Mouse (Mus musculus): ENCODE measurements around the gene Slc24a1.

The Slc24a1 gene

DNA sequence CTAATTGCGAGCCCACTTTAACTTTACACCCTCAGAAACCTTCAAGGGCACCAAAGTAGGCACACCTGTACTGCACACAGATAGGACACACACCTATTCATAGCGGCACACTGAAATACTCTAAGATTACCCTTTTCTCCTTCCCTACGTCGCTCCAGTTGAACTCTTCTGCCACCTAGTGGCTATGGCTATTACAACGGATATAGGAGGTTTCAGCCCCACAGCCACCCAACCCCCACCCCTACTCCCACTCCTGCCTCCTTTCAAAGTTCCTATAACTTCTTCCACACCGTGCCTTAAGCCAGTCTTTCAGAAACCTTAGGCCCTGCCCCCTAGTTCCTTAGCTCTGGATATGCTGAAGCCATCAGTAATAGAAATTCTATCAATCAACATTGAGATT, 14.9 kb downstream of the Slc24a1 start:
- peak; percentile 79 for DNase-seq

DNA sequence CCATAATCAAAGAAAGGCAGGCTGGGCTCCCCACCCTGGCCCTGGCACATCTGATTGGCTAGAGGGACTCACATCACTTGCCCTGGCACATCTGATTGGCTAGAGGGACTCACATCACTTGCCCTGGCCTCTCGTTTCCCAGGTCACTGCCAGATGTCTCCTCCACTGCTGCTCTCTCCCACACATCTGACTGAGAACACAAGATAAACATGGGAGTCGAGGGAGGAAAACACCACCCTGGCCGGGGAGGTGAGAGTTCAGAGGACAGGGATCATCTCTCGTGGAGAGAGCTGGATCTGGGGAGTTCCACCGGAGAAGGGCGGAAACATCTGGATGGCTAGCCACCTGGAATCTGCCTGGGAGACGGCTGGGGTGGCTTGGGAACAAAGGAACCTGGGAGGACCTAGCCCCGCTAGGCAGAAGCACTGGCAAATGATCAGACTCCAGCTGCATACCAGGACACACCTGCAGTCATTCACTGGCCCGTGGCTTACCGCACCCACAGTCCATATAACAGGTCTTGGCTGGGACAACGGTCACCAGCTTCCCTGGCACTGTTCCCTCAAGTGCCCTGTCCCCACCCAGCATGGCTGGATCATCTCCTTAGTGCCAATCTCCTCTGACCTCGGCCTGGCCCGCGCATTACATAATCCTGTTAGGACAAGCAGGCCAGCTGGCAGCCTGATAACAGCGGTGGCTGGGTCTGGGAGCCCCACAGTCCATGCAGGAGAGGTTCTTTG, 17.2 kb downstream of the Slc24a1 start:
- DNase-seq = peak; percentile 71

DNA sequence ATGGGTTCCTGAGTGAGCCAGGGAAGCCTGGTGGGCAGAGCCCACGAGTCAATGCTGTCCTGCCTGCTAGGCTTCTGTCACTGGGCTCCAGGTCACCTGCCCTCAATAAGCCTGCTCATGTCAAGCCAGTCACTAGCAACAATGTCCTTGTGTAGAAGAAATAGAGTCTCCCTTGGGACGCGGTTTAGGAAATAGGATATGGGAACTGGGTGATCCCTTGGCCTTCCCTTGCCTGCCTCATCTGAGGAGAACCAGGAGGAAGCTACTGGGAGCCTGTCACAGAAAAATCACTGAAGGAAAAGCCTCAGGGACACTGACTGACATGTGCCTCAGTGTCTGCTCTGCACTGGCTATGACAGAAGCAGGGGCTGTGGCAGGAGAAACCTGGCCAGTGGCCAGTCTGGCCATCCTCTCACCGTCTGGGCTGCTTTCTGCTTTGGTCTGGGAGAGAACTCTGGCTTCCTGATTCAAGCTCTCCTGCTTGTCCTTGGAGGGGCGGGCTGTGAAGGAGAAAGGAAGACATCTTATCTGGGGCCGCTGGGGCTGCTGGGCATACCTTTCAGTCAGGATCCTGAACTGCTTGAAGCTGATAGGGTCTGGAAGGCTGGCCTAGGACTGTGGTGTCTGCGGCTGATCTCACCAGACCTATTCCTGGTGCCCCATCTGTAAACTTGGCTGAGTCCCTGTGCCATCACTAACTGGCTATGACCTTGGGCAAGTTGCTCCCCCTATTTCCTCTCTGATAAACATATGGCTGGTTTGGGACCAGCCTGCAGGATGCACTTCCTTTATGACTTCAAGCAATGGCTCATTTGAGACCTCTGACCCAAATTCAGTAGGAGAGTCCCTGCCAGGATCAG, 19.4 kb downstream of the Slc24a1 start:
- DNase-seq = no peak

DNA sequence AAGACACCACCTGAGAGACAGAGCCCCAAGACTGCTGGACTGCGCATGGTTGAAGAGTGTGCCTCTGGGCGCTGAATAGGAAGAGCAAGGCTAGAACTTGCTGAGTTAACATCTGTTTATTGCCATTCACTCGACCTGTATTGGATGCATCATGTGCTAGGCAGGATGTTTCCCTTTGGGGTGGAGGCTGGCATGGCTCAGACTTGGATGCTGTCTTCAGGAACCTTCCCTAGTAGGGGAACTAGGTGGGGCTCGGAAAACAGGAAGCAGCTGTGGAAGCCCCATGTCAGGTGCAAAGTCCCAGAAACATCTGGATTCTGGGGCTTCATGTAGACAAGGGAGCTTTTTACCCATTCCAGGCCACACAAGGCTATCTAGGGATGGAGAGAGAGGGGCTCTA, 21.2 kb downstream of the Slc24a1 start:
- DNase-seq = no peak

DNA sequence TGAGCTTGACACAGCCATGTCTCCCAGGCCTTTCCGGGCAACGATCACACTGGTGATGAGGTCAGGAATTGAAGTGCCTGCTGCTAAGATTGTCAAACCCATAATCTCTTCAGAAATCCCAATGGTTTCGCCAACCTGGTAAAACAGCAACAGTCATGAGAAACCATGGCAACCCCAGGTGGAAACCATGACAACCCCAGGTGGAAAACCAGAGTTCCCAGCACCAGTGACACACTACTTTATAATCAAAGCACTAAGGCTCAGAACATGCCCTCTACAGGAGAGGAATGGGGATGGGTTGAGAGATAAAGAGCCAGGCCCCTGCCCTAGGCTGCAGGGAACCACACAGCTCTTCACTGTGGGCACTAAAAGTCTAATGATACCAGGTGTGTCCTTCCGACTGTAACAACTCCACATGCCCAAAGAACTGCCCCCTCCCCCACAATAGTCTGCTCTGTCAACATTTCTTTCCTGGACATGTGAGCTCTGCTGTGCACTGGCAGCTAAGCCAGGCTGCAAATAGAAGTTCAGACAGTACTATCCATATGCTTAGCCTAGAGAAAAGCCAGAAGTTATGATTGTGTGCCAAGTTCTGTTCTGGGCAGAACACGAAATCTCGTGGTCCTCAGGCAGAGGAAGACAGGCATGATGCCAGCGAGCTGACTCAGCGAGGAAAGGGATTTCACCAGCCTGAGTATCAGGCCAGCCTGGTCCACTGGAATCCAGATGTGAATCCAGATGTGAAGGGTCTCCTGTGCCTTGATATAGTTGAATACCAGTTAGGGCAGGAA, 25.0 kb downstream of the Slc24a1 start:
- no peak for DNase-seq

DNA sequence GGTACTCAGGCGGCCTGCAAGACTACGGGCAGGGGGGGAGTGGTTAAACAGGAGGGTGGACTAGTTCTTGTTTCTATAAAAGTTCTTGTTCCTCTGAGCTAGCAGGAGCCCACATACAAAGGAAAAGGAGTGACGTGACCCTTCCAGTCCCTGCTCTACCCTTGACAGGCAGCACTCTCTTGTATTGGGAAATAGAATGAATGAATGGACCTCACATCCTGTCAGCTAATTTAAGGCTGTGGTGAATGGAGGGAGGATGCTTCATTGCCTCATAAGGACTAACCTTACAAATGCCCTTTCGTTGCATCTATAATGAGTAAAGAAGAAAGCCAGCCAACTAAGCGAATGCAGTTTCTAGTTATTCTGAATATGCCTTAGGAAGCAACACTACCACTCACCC, 25.6 kb downstream of the Slc24a1 start:
- no peak for DNase-seq

DNA sequence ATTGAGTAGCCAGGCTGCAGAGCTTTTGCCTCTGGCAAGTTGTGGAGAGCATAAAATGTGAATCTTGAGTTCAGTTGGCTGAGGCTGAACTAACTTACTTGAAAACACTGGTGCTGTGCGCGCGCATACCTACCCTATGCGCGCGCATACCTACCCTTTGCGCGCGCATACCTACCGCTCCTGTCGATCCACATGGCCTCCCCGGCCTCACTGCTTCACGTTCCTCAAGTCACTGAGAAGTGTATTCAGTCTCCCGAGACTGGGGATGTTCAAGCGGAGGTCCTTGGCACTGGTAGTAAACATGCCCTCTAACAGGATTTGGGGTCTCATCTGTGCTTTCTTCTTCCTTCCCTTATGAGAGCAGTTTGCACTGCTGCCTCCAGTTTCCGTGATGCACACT, 32.8 kb downstream of the Slc24a1 start:
- peak; percentile 78 for DNase-seq

DNA sequence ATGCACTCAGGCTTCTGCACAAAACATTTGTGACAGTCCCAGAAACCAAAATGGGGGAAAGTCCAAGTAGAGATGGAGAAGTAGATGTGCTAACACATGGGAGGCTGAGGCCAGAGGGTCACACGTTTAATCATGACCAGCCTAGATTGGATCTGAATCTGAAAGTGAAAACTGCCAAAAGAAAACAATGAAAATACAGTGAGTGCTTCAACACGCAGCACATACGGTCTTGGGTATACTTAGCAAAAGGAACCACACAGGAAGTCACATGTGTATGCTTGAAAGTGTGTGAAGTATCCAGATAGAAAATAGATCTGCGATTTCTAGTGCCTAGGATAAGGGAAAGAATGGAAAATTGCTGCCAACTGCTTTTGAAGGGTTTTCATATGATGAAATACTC, 36.8 kb downstream of the Slc24a1 start:
- DNase-seq = no peak

DNA sequence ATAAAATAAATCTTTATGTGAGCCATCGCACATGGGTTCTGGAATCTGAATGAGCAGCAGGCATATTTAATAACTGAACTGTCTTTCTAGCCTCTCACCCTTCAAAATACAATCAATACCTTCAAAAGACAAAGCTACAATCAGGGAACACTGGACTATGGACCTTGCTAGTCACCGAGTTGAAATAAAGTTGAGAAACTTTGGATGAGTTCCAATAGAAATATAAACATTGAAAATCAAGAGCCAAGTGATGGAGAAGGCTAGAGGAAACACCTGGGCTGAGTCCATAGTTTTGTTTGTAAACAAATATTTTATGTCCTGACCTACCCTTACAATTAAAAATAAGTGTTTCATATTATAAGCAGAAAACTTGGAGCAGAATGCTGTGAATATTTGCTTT, 37.4 kb downstream of the Slc24a1 start:
- no peak for DNase-seq

DNA sequence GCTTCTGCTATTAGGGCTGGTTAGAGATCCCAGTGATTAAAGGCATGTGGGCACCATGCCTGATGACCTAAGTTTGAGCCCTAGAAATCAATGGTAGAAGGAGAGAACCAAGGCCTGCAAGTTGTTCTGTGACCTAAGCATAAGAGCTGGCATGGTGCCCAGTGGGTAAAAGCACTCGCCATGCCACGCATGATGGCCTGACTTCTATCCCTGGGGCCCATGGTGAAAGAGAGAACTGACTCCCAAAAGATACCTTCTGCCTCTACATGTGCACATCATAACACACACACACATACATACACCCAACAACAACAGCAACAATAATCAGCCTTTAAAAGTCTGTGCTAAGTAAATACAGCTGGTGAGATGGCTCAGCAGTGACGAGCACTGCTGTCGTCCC, 38.0 kb downstream of the Slc24a1 start:
- DNase-seq = no peak

DNA sequence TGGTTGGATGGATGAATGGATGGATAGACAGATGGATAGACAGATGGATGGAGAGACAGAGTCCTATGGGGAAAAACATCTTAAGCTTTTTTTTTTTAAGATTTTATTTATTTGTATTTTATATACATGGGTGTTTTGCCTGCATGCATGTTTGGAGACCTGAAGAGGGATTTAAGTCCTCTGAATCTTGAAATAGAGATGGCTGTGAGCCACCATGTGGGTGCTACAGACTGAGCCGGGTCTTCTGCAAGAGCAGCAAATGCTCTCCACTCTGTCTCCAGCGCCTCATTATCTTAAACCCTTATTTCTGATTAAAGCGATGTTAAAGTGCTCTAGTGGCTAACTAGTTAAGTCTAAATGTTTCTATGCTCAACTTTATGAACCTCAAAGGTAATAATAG, 44.0 kb downstream of the Slc24a1 start:
- no peak for DNase-seq

DNA sequence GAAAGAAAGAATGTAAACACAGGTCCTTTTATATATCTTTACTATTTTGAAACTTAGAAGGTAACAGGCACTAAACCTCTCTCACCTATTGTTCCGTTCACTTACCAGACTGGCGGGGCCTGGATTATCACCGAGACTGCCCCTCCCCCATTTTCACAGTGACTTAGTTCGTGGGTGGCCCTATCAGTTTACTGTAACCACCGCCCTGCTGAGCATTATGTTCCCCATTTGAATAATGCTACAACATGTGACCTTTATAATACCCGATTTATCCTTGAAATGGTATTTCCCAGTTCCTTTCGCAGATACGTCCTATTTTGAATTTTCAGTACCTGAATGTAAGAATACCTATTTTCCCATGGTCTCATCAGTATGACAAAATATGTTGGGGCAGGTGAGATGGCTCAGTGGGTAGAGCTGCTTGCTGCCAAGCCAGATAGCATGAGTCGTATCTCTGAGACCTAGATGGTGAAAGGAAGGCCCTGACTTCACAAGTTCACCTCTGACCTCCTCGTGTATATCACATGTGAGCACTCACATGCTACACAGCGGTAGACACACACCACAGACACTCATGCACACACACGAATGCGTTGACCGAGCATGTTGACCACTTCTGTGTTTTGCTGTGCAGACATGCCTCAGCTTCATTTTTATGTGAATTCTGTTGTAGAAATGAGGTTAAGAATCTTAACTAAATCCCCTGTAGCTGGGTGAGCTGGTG, 46.3 kb downstream of the Slc24a1 start:
- no peak for DNase-seq

DNA sequence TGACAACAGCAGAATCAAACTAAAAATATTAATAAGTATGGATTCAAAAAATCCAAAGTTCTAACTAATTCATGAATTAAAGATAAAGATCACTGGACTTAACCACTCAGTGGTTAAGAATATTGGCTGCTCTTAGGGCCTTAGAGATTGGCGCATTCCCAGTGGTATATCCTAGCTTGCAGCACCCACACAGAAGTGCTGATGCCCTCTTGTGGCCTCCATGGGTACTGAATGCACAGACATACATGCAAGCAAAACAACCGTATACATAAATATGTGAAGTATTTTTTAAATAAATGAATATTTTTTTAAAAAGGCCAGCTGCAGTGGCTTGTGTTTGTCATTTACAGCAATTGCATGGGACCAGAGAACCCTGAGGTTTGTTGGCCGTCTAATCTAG, 48.0 kb downstream of the Slc24a1 start:
- DNase-seq = peak; percentile 81

DNA sequence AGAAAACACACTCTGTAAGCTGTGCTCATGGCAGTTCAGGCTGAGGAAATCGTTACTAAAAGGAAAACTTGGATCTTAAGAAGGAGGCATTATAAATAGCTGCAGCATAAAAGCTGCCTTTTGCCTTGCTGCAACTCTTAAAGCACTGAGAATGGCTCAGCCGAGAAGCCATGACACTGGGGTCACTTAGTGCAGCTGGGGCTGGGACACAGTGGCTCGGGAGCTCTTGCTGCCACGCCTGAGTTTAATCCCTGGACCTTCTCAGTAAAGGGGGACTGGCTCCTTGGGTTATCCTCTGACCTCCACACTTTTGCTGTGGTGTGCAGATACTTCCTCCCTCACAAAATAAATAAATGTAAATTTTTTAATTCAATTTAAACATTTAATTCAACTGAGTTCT, 48.5 kb downstream of the Slc24a1 start:
- no peak for DNase-seq

DNA sequence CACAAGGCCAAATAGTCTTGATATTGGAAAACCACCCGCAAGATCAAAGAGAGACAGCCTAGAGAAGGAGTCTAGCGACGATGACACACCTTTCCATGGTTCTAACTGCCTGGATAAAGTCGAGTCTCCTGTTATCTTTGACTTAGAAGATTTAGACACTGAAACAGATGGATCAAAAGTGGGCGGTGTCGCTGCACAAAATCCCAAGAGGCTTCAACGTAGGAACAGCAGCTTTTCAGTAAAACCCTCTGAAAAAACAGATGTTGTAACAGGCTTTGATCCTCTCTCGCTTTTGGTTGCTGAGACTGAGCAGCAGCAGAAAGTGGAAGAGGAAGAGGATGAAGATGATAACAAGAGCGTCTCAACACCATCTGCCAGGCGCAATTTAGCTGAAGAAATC, 54.8 kb downstream of the Slc24a1 start:
- no peak for DNase-seq

DNA sequence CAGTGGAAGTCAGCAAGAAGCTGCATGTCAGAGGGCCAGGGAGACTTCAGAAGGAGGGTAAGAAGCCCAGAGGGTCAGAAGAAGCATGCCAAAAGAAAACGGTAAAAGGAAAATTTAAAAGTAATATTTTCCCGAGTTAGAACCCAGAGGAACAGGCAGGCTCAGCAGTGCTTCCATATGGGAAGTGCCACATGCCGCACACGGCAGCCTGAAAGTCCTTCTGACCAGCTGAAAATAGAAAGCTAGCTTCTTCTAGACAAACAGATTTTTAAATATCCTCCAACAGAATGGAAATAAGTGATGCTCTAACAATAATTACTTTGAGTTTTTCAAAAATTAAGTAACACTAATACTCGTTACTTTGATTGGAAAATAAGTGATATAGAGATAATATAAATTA, 65.4 kb downstream of the Slc24a1 start:
- no peak for DNase-seq

Data from embryo, embryonic 11 days (tissue).